Mouse (Mus musculus): Measurements from ENCODE around the gene Camta1. TPM values are rescaled to one million over a fixed set of nuclear protein-coding genes. Genes with fewer than 3 reads are reported as not detected.

Camta1 gene
- polyA plus RNA-seq, 1 experiment: 3.6 TPM

- 41% methylated on average over 10 of the region's 10 CpGs for WGBS
- no peak for DNase-seq (ENCODE audit: low read depth, low spot score)
These were observed 639.0 kb downstream of the Camta1 start for GRCm38 (mm10) chr4:151222635-151223034.

- 70% methylated on average over 15 of the region's 15 CpGs for WGBS
These were observed 645.0 kb downstream of the Camta1 start for GRCm38 (mm10) chr4:151216553-151217292.

DNA sequence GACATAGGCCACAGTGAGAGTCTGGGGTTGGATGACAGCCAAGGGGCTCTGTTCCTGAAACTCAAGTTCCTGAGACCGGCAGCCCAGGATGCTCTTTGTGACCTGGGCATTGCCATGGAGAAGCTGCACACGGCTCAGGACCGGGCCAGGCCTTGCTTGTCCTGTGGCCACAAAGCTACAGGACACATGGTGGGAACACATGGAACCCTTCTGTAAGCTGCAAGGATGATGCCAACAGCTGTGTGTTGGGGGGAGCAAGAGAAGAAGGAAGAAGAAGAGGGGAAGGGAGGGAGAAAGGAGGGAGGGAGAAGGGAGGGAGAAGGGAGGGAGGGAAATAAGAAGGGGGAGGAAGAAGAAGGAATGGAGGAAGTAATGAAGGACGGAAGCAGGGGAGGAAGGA lies 645.8 kb downstream of the Camta1 start:
- DNase-seq (ENCODE audit: low read depth, low spot score): no peak
- 56% methylated on average over 4 of the region's 4 CpGs for WGBS

More at GRCm38 (mm10) chr4:151216553-151217292, 645.0 kb downstream of the Camta1 start:
- DNase-seq (ENCODE audit: low read depth, low spot score): no peak

DNA sequence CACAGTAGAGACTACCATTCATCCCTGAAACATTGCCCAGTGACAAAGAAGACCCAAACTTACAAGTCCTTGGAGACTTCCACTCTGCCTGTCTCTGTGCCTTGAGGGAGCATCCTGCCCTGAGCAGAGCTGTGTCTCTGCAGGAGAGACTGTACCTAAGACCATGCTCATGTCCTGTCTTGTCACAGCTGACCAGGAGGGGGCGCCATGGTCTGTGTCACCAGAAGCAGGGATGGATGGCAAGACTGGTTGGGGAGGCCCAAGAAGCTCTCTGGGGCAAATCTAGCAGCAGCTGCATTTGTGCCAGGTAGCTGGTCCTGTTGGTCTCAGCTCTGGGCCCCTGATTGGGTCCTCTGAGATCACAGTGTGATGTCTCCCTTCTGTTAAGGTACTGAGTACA lies 646.5 kb downstream of the Camta1 start:
- WGBS: 45% methylated on average over 1 of the region's 1 CpGs
- no peak for DNase-seq (ENCODE audit: low read depth, low spot score)

DNA sequence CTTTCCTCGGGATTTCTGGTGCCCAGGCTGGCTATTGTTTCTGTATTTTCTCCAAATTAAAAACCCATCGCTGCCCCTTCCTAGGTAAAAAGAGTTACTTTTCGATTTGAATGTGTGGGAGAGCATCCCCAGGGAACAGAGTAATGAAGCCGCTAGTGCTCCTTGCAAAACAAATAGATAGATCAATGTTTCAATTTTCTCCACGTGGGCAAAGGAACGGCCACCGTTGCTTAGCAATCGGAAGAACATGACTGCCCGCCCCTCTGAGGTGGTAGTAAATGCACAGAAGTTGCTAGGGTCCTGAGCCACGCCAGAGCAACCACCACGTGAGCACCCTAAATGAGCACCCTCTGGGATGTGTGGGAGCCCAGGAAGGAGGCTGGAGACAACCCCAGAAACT lies 648.2 kb downstream of the Camta1 start:
- DNase-seq (ENCODE audit: low read depth, low spot score): no peak
- 55% methylated on average over 11 of the region's 11 CpGs for WGBS

- 82% methylated on average over 6 of the region's 6 CpGs for WGBS
These were observed 649.7 kb downstream of the Camta1 start for GRCm38 (mm10) chr4:151211992-151212391.

GRCm38 (mm10) chr4:151207566-151207965 lies 654.1 kb downstream of the Camta1 start:
- 85% methylated on average over 7 of the region's 7 CpGs for WGBS
- DNase-seq (ENCODE audit: low read depth, low spot score): no peak

More at GRCm38 (mm10) chr4:151211992-151212391, 649.7 kb downstream of the Camta1 start:
- no peak for DNase-seq (ENCODE audit: low read depth, low spot score)

GRCm38 (mm10) chr4:151202891-151203290 lies 658.8 kb downstream of the Camta1 start:
- WGBS: 40% methylated on average over 6 of the region's 6 CpGs
- DNase-seq (ENCODE audit: low read depth, low spot score): no peak

DNA sequence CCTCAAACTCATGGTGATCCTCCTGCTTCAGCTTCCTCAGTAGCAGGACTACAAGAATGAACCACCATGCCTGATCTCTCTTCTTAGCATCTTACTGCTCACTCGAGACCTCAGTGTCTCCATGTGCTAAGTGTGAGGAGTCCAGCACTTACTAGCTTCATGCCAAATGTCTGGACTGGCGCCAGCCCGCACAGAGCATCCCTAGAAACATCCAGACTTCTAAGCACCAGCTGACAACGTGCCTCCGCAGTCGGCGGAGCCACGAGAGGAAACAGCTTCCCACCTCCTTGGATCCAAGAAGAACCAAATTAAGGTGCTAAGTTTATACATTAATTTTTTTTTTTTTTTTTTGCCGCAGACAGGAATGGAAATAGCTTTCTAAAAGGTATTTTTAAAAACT lies 661.4 kb downstream of the Camta1 start:
- 69% methylated on average over 9 of the region's 9 CpGs for WGBS
- no peak for DNase-seq (ENCODE audit: low read depth, low spot score)

GRCm38 (mm10) chr4:151195126-151195525 lies 666.5 kb downstream of the Camta1 start:
- no peak for DNase-seq (ENCODE audit: low read depth, low spot score)
- 23% methylated on average over 10 of the region's 10 CpGs for WGBS

- no peak for DNase-seq (ENCODE audit: low read depth, low spot score)
- WGBS: 32% methylated on average over 4 of the region's 4 CpGs
These were observed 667.0 kb downstream of the Camta1 start for GRCm38 (mm10) chr4:151194715-151195097.

DNA sequence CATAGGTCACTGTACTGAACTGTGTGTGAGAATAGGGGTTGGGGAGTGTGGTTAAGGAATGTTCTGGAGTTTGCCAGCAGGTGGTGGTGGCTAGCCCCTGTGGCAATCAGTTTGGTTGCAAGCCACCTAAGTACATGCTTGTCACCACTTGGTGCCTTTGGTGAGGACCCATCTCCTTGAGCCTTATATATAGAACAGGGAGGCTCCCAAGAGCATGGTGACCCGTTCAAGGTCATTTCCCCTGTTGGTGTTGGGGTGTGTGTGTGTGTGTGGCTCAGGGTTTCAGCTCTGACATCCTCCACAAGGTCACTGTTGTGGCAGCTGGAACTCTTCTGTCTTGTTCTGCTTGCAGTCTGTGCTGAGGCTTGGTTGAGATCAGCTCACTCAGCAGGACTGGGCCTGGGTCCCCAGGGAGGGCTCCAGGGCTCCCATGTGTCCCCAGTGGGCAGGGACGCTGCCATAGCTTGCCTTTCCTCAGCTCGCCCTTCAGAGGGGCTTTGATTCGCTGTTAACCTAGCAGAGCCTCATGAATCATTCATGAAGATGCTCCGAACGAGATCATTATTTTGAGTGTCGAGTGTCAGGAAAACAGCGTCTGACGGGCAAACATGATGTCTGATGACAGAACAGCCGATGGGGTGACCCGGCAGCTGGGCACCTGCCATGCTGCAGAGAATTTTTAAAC lies 667.5 kb downstream of the Camta1 start:
- WGBS: 51% methylated on average over 11 of the region's 11 CpGs
- no peak for DNase-seq (ENCODE audit: low read depth, low spot score)

GRCm38 (mm10) chr4:151186447-151186846 lies 675.2 kb downstream of the Camta1 start:
- no peak for DNase-seq (ENCODE audit: low read depth, low spot score)
- 11% methylated on average over 8 of the region's 8 CpGs for WGBS

- 18% methylated on average over 1 of the region's 1 CpGs for WGBS
- no peak for DNase-seq (ENCODE audit: low read depth, low spot score)
These were observed 675.9 kb downstream of the Camta1 start for GRCm38 (mm10) chr4:151185750-151186149.

DNA sequence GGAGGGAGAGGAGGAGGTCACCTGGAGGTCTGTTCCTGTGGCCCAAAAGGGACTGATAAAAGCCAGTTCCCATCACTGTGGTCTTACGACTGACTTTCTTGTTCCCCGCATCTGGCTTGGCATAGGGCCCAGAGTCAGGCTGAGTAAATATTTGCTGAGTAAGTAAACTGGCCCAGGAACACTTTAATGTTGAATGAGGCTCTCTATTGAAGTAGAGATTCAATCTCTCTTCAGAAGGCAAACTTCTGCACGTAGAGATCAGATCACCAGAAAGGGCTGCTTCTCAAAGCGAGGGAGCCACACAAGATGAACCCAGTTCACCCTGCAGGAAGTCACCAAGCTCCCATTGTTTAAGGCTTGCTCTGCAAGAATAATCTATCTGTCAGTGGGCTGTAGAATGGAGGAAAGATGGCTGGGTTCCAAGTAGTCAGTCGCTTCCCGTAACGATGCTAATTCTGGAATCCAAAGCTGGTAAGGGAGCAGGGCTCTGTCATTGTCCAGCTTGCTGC lies 681.2 kb downstream of the Camta1 start:
- WGBS: 7% methylated on average over 7 of the region's 7 CpGs
- no peak for DNase-seq (ENCODE audit: low read depth, low spot score)

- DNase-seq (ENCODE audit: low read depth, low spot score): no peak
- 23% methylated on average over 3 of the region's 3 CpGs for WGBS
These were observed 682.0 kb downstream of the Camta1 start for GRCm38 (mm10) chr4:151179639-151180038.

GRCm38 (mm10) chr4:151178970-151179378 lies 682.7 kb downstream of the Camta1 start:
- no peak for DNase-seq (ENCODE audit: low read depth, low spot score)
- 27% methylated on average over 8 of the region's 8 CpGs for WGBS

GRCm38 (mm10) chr4:151172526-151172925 lies 689.1 kb downstream of the Camta1 start:
- DNase-seq (ENCODE audit: low read depth, low spot score): no peak
- 70% methylated on average over 8 of the region's 8 CpGs for WGBS

DNA sequence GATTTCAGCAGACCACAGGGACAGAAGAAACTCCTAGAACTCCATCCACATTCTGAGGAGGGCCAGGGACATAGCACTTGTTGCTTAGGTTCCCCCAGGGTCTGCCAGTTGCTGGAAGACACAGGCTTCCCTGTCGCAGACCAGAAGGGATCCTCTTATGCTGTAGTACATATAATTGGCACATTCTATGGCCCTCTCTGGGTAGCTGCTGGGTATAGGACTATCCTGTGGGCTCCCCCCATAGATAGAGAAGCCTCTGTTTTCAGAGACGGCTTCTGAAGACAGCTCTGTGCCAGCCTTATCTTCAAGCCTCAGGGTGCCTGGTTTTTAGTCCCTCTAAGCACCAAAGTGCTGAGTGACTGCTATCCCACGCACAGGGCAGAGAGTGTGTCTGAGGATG lies 690.6 kb downstream of the Camta1 start:
- 71% methylated on average over 3 of the region's 3 CpGs for WGBS
- DNase-seq (ENCODE audit: low read depth, low spot score): no peak

- WGBS: 16% methylated on average over 18 of the region's 18 CpGs
- no peak for DNase-seq (ENCODE audit: low read depth, low spot score)
These were observed 691.0 kb downstream of the Camta1 start for GRCm38 (mm10) chr4:151170658-151171057.

DNA sequence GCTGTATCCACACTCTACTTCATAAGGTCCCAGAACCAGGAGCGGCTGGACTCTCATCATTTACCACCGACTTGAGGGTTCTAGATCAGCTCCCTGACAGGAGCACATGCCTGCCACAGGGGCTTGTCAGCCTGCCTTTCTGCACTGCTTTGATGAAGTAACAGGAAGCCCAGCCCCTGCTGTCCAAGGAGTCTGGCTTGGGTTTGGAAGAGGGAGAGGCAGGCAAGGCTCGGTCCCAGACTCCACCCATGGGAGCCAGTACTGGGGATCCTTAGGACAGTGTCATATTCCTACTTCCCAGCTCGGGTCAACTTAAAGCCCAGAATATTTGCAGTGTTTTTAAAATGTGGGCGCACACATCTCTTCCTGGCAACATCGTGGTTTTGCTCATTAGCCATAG lies 694.7 kb downstream of the Camta1 start:
- 78% methylated on average over 6 of the region's 6 CpGs for WGBS

More for the DNA sequence above, 694.7 kb downstream of the Camta1 start:
- no peak for DNase-seq (ENCODE audit: low read depth, low spot score)

Data from large intestine, adult 2 months (tissue).